Mouse (Mus musculus) 3T3-L1 (cell line): Measurements from ENCODE around the gene Gm20518.

Source experiments
- DNase-seq: peaks from one replicate; pipeline ENCODE4 v3.0.0-alpha.2; 2015; ENCODE audit warnings: low read depth, low spot score

Gene Gm20518

DNA sequence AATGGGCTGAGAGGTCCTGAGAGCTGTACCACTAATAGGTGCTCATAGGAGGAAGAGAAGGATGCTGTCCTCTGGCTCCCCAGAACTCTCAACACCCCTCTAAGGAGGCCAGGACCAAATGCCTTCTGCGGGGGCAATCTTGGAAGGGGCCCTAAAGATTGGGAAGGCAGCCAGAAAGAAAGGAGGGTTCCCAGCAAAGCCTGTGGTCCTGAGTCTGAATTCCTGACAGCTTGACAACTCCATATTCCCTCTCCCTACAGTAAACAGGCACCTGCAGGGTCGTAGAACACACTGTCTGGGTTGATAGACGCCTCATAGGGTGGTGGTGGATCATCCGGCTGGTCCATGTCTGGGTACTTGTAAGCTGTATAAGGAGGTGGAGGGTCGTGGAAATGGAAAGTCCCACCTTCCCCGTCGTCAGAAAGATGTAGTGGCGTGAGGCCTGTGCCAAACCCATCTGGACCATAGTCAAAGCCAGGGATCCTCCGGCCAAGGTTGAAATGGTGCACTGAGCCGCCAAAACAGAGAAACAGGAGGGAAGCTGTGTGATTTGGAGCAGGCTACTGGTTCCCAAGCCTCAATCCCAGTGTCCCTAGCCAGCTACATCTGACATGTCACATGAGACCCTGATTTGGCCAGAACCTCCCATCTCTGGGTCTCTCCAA, 47.6 kb downstream of the Gm20518 start:
- no peak for DNase-seq

DNA sequence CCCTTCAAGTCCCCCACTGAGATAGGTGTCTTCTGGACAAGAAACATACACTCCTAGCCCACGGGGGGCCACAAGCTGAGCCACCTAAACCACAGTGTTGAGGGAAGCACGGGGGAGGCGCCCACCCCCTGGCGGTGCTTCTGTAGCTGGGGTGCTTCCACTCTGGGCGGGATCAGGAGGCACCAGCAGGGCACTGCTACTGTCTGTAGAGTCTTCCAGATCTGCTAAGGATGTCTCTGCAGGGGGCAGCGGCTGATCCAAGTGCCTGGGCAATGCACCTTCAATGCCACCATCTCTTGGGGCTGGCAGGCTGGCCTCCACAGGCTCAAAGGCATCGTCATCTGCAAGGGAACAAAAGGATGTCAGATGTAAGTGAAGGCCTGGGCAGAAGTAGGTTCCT, 49.0 kb downstream of the Gm20518 start:
- no peak for DNase-seq

DNA sequence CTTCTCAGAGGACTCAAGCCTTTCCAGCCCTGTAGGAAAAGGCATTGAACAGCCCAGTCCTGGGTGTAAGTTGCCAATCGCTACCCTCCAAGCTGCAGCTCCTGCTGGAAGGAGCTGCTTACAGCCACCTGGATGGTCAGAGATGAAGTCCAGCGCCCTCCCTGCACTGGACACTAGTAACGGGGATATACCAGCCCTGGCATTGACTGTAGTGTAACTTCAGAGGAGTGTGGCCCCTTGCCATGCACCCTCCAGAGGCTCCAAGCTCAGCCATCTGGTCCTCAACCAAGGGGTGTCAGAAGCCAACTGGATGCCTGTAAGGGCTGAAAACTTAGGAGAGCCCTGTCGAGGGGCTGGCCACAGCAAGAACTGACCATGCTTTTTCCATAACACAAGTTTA, 51.5 kb downstream of the Gm20518 start:
- no peak for DNase-seq

- DNase-seq, result no peak
Observed at GRCm38 (mm10) chr16:17838051-17838450, 53.4 kb downstream of the Gm20518 start, which contains the start of gene Car15. Gene Car15 (minus strand): TSS chr16:17838364.

GRCm38 (mm10) chr16:17835481-17835880, 56.0 kb downstream of the Gm20518 start:
- no peak for DNase-seq

DNA sequence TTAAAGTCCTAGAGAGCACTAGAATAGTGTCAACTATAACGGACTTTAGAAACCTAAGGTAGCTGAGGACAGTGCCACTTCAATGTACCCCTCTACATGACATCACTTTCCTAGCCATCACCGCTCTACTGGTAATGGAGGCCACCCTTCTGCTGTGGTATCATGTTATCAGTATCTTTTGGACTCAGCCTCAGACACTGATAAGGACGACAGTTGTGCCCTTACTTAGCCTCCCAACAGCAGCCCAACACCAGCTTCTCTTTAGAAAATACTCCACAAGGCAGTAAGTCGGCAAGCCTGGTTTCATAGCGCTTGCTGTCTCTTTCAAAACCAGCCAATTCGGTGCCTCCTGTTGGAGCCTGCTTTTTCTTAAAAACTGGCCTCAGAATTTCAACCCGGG, 56.9 kb downstream of the Gm20518 start:
- no peak for DNase-seq

GRCm38 (mm10) chr16:17833681-17834399, 57.6 kb downstream of the Gm20518 start:
- no peak for DNase-seq

DNA sequence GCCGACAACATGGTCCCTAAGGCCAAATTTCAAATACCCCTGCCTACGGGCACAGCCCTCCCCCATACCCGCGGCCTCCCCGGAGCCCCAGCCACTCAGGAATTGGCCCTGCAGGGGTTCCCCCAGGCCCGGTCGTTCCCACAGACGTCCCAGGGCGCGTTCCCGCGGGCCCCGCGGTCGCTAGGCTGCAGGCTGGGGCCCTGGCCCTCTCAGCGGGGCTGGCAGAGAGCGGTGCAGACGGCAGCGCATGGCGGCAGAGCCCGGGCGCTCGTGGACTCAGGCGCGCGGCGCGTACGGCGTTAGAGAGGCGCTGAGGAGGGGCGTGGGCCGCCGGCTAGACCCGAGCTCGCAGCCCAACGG, 58.2 kb downstream of the Gm20518 start:
- DNase-seq, result no peak

GRCm38 (mm10) chr16:17832821-17833220, 58.6 kb downstream of the Gm20518 start, which contains the start of gene B830017H08Rik:
Gene B830017H08Rik (plus strand): TSS chr16:17833121.
- DNase-seq, result no peak

GRCm38 (mm10) chr16:17831781-17832180, 59.7 kb downstream of the Gm20518 start:
- DNase-seq, result no peak

GRCm38 (mm10) chr16:17830385-17831178, 60.9 kb downstream of the Gm20518 start:
- DNase-seq, result no peak

DNA sequence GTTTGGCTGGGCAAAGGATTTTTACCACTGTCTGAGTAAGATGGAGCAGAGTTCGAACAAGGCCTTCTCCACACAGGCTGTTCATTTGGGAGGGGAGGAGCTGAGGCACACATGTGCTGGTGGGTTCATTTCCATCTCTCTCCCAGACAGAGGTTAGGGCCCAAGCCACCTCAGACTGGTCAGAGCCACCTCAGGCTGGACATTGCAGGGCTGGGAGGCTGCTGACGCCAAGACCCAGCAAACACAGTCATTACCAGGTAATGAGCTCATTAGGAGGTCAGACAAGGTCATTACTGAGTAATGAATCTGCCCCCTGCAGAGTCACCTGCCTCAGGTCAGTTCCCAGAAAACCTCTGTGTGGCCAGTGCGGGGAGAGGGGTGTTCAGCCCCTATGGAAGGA, 62.6 kb downstream of the Gm20518 start:
- DNase-seq, result no peak

DNA sequence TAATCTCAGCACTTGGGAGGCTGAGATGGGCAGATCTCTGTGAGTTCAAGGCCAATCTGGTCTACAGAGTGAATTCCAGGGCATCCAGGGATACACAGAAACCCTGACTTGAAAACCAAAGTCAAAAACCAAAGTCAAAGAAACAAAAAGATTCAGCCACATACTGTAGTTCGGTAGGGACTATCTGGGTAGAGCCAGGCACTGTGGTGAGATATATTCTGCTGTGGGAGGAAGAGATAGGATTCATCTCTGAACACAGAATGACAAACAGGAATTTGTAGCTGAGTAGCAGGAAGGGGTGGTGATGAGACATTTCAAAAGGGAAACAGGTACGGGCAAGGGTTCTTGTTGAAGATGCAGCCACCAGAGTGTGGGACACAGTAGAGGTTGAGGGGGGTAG, 63.2 kb downstream of the Gm20518 start:
- no peak for DNase-seq

GRCm38 (mm10) chr16:17826500-17826899, 65.0 kb downstream of the Gm20518 start:
- no peak for DNase-seq

GRCm38 (mm10) chr16:17816528-17816927, 74.9 kb downstream of the Gm20518 start:
- DNase-seq, result peak; percentile 55

- no peak for DNase-seq
Observed at GRCm38 (mm10) chr16:17815411-17816402, 75.8 kb downstream of the Gm20518 start.

DNA sequence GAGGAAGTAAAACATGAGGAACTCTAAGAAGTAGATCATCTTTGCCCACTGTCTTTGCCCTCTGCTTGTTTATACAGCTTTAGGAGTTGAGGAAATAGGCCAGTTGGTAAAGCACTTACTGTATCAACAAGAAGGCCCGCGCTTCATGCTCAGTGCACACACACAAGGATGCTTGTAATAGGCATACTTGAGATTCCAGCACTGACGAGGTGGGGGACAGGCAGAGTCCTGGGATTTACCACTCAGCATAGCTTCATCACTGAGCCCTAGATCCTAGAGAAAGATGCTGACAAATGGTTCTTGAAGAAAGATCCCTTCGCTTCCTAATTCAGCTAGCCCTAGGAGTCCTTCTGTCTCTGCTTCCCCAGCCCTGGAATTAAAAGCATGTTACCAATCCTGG, 78.3 kb downstream of the Gm20518 start:
- no peak for DNase-seq

- peak; percentile 87 for DNase-seq
Observed at GRCm38 (mm10) chr16:17812120-17812519, 79.4 kb downstream of the Gm20518 start.

GRCm38 (mm10) chr16:17809711-17810110, 81.8 kb downstream of the Gm20518 start:
- peak; percentile 99 for DNase-seq

DNA sequence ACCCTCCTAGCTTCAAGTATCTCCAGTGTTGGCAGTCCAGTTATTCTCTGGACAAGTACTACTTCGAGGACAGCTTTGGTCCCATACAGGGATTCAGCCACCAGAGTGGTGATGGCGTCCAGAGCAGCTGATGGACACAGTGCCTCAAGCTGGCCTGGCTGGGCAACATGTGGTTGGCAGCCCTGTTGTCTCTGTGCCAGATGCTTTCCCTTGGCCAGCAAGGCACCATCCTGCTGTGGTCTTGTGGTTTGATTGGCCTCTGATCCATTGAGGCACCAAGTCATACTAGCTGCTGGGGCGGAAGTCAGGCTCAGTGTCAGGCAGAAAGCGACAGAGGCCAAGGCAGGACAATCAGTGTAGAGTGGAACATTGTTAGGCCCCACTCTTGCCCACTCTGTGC, 82.3 kb downstream of the Gm20518 start:
- peak; percentile 97 for DNase-seq
